Mouse (Mus musculus): Measurements from ENCODE around the gene Hist1h4a.

Gene Hist1h4a

DNA sequence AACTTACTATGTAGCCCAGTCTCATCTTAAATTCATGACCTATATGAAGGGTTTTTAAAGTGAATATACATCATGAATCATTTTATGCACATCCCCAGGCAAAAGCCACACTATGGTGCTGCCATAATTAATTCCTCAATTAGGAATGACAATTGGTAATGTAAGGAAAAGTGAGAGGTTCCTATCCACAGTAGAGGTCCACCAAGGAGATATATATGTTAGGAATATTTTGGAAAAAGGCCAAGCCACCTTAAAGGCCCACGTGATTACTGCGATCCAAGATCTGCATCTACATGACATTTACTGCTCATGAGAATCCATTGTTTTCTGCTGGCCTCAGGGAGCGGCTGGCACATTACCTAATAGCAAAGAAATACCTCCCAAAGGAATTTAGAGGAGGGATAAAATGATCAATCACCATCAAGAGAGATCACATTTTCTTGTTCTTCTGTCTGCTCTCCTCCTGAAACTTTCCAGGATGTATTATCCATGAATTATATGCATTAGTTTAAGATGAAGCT lies 1.7 kb downstream of the Hist1h4a start:
- DNase-seq (ENCODE audit: low read depth, low spot score), result no peak

DNA sequence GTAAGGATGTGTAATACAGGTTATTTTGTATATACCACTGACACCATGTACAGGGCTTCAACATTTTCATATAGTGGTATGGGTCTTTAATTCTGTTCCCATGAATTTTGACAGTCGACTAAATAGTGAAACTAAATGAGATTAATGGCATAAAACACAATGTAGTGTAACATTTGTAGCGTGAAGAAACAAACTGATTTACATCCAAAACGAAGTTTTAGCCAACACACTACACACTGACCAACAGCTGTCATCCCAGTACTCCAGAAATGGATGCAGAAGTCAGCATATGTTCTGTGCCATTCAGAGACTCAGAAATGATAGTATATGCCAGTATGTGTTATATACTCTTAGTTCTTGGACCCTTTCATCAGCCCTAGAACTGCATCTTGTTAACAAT lies 3.1 kb downstream of the Hist1h4a start:
- DNase-seq (ENCODE audit: low read depth, low spot score), result no peak

DNA sequence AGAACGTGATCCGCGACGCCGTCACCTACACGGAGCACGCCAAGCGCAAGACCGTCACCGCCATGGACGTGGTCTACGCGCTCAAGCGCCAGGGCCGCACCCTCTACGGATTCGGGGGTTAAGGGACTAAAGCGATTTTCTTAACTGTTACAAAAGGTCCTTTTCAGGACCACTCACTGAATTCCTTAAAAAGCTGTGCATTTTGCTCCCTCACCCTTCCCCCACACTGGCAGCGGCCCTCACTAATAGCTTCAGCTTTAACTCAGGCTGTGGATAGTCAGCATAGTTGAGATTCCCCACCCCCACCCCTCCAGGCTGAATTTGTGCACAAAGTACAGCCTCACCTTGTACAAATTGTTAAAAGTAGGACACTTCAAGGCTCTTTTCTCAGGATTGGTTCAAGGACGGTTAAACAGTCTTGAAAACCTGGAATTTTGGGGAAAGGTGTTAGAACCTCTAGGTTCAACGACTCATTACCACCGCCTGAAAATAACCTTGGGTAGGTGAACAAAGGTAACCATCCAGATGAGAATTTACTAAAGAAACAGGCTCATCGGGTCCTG lies 3.7 kb downstream of the Hist1h4a start:
- peak; percentile 73 for DNase-seq (ENCODE audit: low read depth, low spot score)

DNA sequence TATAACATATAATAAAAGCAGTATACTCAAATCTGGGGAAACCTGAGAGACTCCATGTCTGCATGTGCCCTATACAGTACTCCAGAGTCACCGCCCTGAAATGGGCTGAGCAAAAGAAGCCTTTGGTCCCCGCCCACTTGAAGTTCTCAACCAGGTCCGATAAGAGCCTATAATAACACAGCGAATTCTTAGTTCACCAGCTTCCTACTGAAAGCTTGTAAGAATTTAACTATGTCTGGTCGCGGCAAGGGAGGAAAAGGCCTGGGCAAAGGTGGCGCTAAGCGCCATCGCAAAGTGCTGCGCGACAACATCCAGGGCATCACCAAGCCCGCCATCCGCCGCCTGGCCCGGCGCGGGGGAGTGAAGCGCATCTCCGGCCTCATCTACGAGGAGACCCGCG lies 4.2 kb downstream of the Hist1h4a start, which contains the start of gene Hist1h4b:
Gene Hist1h4b (plus strand): TSS at position 224 of the 400 bp plus-strand sequence.
- peak; percentile 96 for DNase-seq (ENCODE audit: low read depth, low spot score)

DNA sequence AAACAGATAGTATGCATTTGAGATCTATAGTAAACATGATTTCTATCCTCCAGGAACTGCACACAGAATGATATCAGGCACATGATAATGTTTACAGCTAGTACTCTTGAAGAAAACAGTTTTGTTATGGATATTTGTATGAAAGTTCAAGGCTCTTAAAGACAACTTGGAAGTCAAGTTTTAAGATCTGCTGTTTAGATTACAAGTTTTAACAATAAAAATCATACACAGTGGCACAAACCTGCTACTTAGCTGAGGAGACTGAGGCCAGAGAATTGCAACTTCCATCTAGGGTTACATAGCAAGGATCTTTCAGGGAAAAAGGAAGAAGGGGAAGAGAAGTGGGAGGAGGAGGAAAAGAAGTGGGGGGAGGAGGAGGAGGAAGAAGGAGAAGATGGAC lies 6.0 kb downstream of the Hist1h4a start:
- DNase-seq (ENCODE audit: low read depth, low spot score), result no peak

DNA sequence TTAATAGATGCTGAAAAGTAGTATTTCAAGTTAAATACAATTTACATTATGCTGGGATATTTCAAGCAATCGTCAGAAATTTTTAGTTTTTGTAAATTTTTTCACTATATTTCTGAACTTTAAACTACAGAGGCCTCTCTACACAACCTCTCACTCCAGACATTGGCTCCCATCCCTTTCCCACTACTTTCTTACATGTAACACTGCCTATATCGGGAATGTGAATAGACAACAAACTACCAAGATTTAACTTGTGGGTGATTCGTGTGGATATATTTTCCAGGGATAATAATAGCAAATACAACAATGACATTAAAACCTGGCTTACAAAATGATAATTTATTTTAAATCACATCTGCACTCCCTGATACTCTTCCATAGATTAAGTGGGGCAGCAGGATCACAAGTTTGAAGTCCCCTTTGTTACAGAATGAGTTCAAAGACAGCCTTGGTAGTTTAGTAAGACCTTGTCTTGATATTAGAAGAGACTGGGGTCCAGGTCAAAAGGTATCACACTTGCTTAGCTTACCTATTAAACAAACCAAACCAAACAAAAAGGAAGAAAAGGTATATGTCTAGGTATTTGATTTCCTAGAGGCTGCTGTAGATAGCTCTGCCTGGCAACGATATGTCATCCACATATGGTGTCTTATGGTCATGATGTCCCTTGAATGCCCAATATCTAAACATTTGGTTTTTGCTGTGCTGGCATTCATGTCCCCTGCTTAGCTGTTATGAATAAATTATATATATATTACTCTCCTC lies 7.5 kb downstream of the Hist1h4a start:
- no peak for DNase-seq (ENCODE audit: low read depth, low spot score)

DNA sequence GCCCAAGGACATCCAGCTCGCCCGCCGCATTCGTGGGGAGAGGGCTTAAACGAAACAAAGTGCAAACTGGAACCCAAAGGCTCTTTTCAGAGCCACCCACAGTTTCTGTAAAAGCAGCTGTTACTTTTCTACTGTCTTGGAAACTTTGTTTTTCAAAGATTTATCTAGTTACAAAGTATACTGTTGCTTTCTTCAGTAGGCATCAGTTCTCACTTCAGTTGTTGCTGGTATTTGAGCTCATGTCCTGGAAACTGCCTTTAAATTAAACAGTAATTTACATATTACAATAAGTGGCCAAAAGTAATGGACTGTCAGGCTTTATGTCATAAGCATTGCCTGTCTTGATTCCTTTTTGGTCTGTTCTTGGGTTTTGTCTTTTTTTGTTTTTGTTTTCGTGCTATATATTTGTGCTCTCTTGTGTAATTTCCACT lies 8.3 kb downstream of the Hist1h4a start:
- no peak for DNase-seq (ENCODE audit: low read depth, low spot score)

DNA sequence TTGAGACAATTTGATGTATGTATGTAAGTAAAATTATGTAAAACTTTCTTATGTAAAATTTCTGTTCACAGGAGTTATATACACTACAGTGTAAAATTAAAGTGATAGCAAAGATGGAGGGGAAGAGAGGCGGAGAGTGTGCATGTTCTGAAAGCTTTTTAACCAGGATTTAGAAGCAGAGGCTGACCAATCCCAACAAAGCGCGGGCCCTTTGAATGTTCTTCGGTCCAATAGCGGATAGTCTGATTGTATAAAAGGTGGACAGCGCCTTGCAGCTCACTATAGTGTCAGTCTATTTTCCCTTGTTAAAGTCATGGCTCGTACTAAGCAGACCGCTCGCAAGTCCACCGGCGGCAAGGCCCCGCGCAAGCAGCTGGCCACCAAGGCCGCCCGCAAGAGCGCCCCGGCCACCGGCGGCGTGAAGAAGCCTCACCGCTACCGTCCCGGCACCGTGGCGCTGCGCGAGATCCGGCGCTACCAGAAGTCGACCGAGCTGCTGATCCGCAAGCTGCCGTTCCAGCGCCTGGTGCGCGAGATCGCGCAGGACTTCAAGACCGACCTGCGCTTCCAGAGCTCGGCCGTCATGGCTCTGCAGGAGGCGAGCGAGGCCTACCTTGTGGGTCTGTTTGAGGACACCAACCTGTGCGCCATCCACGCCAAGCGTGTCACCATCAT lies 8.8 kb downstream of the Hist1h4a start, which contains the start of gene Hist1h3b:
Gene Hist1h3b (plus strand): TSS at position 201 of the 675 bp plus-strand sequence.
- DNase-seq (ENCODE audit: low read depth, low spot score), result peak; percentile 96

DNA sequence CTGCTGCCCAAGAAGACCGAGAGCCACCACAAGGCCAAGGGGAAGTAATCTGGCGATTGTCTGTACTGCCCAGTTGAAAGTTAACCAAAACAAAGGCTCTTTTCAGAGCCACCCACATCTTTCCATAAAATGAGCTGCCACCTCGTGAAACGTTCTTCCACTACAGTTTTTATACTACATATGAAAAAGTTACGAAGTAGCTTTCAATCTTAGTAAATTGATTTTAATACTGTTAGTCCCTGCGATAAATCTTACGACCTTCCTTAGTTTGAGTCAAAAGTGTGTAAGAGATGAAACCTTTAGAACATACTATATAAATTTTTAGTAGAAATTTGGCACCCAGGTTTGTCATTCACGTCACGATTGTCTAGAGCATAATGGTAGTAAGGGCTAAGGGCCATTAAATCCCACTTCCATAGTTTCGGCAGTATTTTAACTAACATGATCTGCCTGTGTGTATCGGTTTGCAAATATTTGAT lies 9.5 kb downstream of the Hist1h4a start:
- peak; percentile 50 for DNase-seq (ENCODE audit: low read depth, low spot score)

DNA sequence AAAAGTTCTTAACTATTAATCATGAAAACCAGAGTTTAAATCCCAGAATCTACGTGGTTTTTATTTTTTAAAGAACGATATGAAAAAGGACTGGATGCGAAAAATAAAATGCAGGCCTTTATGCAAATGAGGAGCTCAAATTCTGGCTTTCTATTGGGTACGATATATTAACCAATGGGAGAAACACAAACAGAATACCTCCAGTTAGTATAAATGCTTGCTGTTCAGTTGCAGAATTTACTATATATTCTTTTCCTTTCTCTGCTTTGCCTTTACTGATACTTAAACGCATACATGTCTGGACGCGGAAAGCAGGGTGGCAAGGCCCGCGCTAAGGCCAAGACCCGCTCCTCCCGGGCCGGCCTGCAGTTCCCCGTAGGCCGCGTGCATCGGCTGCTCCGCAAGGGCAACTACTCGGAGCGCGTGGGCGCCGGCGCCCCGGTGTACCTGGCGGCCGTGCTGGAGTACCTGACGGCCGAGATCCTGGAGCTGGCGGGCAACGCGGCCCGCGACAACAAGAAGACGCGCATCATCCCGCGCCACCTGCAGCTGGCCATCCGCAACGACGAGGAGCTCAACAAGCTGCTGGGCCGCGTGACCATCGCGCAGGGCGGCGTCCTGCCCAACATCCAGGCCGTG lies 10.1 kb downstream of the Hist1h4a start, which contains the start of gene Hist1h2ab:
Gene Hist1h2ab (plus strand): TSS at position 288 of the 639 bp plus-strand sequence.
- peak; percentile 81 for DNase-seq (ENCODE audit: low read depth, low spot score)

DNA sequence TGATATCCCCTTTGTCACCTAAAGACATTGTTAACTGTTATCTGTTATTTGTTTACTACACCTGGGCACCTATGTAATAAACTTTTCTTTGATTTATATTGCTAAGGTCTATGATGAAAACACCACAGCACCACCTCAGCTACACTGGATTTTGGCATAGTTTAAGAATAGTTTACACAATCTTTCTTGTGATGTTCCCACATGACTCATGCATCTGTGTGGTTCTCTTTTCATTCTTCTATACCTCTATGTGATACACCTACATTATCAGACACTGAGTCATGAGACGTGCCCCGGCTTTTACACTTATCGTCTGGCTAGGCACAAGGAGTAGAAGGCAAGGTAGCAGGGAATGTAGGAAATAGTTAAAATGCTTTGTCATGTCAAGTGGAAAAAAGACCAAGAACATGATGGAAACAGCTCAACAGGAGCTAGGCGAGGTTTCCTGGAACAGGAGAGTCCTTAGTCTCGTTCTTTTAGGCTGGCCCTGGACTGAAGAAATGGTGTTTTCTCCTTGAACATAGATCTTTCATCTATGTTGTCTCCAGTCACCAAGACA lies 11.4 kb downstream of the Hist1h4a start:
- no peak for DNase-seq (ENCODE audit: low read depth, low spot score)

DNA sequence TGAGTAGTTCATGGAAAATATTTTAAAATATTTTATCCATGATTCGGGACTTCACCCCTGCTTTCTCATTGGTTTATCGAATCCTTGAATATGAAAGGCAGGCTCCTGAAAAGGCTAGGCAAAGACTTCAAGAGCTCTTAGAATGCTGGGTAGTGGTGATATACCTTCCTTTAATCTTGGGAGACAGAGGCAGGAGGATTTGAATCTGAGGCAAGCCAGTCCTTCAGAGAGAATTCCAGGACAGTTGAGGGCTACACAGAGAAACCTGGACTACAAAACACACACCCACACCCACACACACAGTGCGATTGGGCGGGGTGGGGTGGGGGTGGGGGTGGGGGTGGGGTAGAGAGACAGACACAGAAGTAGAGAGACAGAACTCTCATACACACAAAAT lies 13.1 kb downstream of the Hist1h4a start:
- DNase-seq (ENCODE audit: low read depth, low spot score), result no peak

DNA sequence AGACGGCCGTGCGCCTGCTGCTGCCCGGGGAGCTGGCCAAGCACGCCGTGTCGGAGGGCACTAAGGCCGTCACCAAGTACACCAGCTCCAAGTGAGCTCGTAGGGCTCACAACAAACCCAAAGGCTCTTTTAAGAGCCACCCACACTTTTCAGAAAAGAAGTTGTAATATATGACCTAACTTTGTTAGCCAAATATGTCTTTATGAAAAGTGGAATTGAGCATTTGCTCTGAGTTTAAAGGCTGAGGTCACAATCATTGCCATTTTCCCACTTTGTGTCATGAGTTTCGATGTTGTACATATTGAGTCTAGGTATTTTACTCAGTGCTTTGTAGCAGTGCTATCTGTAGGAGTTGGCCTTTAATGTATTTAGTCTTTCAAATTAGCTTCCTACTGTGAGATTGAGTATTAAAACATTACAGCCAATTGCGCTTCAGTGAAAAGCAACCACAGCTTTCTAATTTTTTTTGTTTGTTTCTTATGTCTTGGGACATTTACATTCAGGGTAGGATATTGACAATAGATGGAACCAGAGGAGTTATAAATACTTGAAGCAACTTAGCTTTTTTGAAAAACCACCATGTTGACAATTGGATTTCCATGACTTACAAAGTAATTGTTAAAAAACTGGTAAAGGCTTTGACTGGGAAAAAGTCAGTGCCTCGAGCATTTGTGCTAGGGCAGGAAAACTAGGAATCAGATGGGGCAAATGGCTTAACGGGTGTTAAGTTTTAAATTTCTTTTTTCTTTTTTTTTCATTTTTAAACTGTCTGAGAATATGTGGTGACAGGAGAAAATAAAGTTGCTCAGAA lies 13.7 kb downstream of the Hist1h4a start:
- DNase-seq (ENCODE audit: low read depth, low spot score), result peak; percentile 54

DNA sequence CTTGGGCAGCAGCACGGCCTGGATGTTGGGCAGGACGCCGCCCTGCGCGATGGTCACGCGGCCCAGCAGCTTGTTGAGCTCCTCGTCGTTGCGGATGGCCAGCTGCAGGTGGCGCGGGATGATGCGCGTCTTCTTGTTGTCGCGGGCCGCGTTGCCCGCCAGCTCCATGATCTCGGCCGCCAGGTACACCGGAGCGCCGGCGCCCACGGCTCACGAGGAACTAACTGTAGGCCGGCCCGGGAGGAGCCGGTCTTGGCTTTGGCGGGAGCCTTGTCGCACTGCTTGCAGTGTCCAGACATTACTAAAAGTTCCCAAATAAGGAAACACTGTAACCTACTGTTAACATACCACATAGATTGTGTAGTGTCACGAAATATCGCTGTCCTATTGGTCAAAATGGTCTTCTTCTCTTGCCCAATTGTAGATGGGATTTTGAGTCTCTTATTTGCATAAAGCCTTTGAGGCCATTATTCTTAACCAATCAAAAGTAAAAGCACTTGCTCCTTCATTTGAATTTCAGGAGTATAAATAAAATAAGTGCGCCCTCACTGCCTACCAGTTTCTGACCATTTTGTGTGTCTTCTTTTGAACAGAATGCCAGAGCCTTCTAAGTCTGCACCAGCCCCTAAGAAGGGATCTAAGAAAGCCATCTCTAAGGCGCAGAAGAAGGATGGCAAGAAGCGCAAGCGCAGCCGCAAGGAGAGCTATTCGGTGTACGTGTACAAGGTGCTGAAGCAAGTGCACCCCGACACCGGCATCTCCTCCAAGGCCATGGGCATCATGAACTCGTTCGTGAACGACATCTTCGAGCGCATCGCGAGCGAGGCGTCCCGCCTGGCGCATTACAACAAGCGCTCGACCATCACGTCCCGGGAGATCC lies 14.6 kb downstream of the Hist1h4a start, which contains the start of gene Hist1h2bb:
Gene Hist1h2bb (plus strand): TSS at position 534 of the 880 bp plus-strand sequence.
- DNase-seq (ENCODE audit: low read depth, low spot score), result peak; percentile 92

DNA sequence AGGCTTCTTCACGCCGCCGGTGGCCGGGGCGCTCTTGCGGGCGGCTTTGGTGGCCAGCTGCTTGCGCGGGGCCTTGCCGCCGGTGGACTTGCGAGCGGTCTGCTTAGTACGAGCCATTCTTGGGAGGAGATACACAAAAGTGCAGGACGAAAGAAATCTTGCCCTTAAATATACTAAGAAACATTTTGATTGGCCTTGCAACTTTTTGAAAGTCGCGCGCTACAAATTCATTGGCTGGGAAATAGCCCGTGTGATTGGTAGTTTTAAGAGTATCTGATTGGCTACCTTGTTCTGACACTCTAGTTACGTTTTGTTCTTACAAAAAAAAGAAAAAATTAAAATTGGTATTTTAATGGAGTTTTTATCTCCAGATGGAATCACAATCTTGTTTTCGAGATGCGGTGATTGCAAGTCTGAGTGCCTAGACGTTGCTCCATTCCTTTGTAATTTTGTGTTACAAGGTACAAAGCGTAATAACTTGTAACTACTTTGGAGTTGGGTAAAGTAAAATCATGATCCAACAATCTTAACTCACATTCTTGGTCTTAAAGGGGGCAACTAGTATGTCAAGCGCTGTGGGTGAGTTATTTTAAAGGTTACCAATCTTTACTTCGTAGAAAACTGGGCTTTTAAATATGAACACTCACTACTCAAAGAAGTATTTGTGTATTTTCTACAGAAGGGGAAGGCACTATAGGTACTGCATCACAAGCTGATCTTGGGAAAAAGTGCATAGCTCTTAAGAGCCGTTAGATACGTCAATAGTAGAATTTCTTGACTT lies 15.5 kb downstream of the Hist1h4a start, which contains the start of gene Hist1h3c:
Gene Hist1h3c (minus strand): TSS at position 222 of the 781 bp plus-strand sequence.
- peak; percentile 94 for DNase-seq (ENCODE audit: low read depth, low spot score)

DNA sequence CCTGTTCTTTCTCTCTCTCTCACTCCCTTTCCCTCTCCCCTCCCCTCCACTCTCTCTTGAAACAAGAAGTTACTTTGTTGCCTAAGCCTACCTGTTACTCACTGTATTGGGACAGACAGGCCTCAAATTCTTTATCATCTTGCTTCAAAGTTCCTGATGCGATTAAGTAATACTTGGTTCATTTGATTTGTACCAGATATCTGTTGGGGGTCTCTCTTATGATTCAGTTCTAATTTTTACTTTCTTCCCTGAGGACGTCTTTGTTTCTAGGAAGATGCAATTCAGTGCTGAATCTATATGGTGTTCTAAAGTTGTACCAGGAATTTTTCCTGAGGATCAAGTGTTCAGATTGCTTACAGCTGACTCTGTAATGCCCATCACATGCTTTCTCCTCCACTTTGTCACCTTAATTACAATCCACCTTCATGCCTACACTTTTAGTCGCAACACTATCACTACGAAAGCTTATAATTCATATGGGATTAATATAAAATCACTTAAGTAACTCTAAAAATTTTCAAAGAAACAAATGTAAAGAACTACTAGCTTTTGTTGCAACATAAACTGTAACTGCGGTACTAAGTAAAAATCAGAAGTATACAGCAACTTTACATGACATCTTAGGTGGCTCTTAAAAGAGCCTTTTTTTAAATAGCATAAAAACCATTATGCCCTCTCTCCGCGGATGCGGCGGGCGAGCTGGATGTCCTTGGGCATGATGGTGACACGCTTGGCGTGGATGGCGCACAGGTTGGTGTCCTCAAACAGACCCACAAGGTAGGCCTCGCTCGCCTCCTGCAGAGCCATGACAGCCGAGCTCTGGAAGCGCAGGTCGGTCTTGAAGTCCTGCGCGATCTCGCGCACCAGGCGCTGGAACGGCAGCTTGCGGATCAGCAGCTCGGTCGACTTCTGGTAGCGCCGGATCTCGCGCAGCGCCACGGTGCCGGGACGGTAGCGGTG lies 16.3 kb downstream of the Hist1h4a start:
- peak; percentile 49 for DNase-seq (ENCODE audit: low read depth, low spot score)

DNA sequence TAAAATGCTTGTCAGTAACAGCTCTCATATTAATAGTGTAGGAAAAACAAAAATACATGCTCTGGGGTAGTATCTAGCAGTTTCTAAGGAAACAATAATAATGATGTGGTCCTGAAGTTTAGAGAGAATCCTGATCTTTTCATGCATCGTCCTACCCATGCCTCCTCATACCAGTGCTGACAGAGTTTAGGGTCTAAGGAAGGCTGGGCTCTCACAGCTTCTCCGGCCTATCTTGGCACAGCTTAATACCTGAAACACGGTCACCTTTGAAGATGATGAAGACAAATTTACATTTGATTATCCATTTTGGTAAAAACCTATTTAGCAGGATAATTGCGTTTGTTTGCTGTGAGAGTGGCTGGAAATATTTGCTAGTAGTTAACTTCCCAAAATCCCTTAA lies 17.1 kb downstream of the Hist1h4a start:
- no peak for DNase-seq (ENCODE audit: low read depth, low spot score)

Measured in forelimb bud, embryonic 11.5 days (tissue).